Comparison of ENCODE assay signal across 13 mouse cellular contexts in the genomic region with DNA sequence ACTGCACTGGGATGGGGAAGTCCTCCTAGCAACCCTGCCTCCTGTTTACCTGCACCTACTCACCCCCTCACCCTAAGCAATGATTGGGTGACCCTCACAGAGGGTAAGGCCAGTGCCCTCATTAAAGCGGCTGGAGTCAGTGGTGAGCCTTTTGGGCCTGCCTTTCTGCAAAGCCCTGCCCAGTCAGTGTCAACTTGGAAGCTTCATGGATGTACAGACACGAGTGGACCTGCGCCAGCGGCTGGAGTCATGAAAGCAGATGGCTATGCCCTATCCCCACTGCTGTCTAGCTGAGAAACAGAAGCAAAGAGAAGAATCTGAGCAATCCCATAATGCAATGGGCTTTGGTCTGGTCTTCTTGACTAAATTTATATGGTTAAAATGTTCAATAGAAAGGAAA. TPM values are rescaled to one million over a fixed set of nuclear protein-coding genes. Genes with fewer than 3 reads are reported as not detected.
"Had no signal": no experiment of that assay in that cellular context is flagged by ENCODE, and none has a peak within 500 bp of the region (broad histone marks: within the 10 kb centered on the region; RNA-seq: fewer than 3 reads in every experiment).

No protein-coding gene starts in this region.

- DNase-seq: retina, postnatal 1 day; right cerebral cortex, adult 18-20 months; right cerebral cortex, postnatal 14 days; right cerebral cortex, postnatal 25 days; right cerebral cortex, postnatal 4 days; spleen, adult 18-20 months; thymus, adult 18-20 months; thymus, adult 2 months; thymus, postnatal 14 days; thymus, postnatal 25 days; thymus, postnatal 36 days; thymus, postnatal 4 days had no signal

RNA-seq across cellular contexts. Expression of a gene that starts 37.9 kb away (rescaled TPM):
- total RNA-seq: neutrophil, adult 5-6 weeks had no signal
